Mouse (Mus musculus): ENCODE results near the gene Sult2a4.
"Not testable (repeated sequence)": the region's sequence is repeated elsewhere in the genome, so short reads cannot be mapped to it uniquely, and the experiment has no call there.

Gene Sult2a4

DNA sequence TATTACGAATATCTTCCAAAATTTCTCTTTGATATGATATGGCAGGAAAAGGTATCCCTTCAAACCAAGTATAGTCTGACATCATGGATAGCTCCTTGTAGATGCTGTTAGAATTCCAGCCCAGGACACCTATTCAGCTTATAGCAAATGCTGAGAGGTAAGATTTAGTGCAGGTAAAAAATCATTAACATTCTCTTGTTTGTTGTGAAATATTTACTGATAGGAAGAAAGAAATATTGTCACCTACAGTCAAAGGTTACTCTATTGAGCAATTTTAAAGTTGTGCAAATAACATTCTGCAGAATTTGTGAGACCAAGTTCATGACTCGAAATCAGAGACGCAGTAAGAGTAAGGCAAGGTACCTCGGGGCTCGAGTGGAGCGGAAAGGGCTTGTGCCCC is at the start of gene Sult2a4:
Sult2a4 (minus strand) TSS at position 101 of the 400 bp plus-strand sequence.
- not testable (repeated sequence) for DNase-seq (ENCODE audit: low spot score)

DNA sequence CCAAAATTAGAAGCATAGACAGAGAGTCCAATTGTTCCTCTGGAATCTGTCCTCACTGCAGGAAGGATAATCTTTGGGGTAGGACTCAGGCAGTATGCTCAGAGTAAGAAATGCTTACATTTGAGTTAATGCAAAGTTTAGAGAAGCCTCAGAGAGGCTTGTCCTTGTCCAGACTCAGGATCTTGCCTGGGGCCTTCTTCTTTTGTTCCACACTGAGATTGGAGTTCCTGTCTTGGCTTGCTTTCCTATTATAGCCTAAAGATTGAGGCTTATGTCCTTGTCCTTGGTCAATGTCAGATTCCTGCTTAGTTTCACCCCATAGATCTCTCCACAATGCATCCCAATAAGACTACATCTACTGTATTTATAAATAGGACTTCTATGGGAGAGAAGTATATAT is 41.4 kb upstream of the Sult2a4 start:
- DNase-seq (ENCODE audit: low spot score) = not testable (repeated sequence)

DNA sequence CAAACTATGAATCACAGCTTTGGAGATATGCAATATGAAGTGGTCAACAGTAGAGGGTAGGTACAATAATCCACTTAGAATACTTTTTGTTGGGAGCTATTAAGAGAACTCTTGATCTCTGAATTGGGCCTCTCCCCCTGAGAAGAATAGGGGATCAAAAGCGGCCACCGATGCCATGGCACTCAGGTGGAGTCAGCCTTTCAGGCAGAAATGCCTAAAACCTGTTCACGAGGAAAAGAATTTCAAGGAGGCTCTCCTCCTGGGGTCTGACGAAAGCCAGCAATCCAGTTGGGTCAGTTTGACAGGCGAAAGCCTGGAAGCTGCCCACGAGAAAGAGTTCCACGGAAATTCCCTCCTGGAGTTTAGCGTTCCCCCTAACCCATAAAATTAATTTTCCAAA is 23.7 kb upstream of the Sult2a4 start:
- no peak for DNase-seq (ENCODE audit: low spot score)

DNA sequence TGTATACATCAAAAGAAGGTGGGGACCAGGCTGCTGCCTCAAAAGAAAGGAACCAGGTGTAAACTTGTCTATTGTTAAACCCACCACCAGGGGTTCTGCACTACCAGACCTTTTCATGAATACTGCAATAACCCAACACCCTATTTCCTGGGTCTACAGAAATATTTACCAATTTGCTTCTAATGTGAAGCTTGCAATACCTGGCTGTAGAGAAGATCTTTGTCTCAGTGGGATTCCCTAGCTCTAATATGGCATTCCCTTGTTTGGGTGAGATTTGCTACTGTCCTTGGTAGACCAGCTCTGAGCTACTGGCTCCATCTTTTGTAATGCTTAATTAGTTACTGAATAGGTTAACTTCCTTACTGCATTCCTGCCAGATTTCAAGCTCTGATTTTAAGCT is 21.3 kb upstream of the Sult2a4 start:
- not testable (repeated sequence) for DNase-seq (ENCODE audit: low spot score)
